8 mouse cellular contexts compared by ENCODE assay signal in genomic region chr19:4300271-4300704, GRCm38 (mm10). TPM values are rescaled to one million over a fixed set of nuclear protein-coding genes. Genes with fewer than 3 reads are reported as not detected.
DNase-seq lines count a peak whose midpoint lies in the region; ATAC-seq lines count a peak whose summit lies in the region.

No protein-coding gene starts in this region.

- peak; percentile 76 for DNase-seq in cerebellum, adult 9-11 months
- no peak for DNase-seq in cerebellum, adult 8-10 months
- peak; percentile 44 for DNase-seq in urinary bladder, postnatal 14 days (ENCODE audit: low spot score)
- DNase-seq in urinary bladder, adult 2 months (ENCODE audit: low spot score), result no peak
- peak; percentile 56 for DNase-seq in liver
- no peak for DNase-seq in ovary, postnatal 36 days (ENCODE audit: low spot score)

- ATAC-seq in monocyte, adult 5-6 weeks (replicated peaks; ENCODE audit: insufficient number of reproducible peaks, low FRiP score, low TSS enrichment, poor library complexity, severe bottlenecking), result peak; percentile 72
- no peak for ATAC-seq in erythroid progenitor cell, adult 5-6 weeks (replicated peaks; ENCODE audit: low FRiP score, poor library complexity, severe bottlenecking)

RNA-seq across cellular contexts. Expression of gene Grk2, which starts 5.7 kb away (rescaled TPM):
- polyA plus RNA-seq in urinary bladder, adult 2 months (2012; rRNA removed), result 69.4 and 74.6 TPM in 2 replicates
- total RNA-seq in monocyte, adult 5-6 weeks (2017), result 270 to 475 TPM (median 366 TPM) in 3 replicates
- total RNA-seq in erythroid progenitor cell, adult 5-6 weeks (2015; ENCODE audit: low replicate concordance), result 71.3 and 72.8 TPM in 2 replicates
- 40.5 and 47.1 TPM in 2 replicates for total RNA-seq in erythroid progenitor cell, adult 5-6 weeks (2017; ENCODE audit: low replicate concordance)

RNA-seq across cellular contexts. Expression of gene Ankrd13d, which starts 17.4 kb away (rescaled TPM):
- polyA plus RNA-seq in urinary bladder, adult 2 months (2012; rRNA removed), result 13.6 and 18.6 TPM in 2 replicates
- total RNA-seq in monocyte, adult 5-6 weeks (2017), result 2.4 to 21.5 TPM (median 12.0 TPM) in 3 replicates
- 0.72 and 1.3 TPM in 2 replicates for total RNA-seq in erythroid progenitor cell, adult 5-6 weeks (2015; ENCODE audit: low replicate concordance)
- 0.39 TPM in 1 of 2 replicates, not detected in the other for total RNA-seq in erythroid progenitor cell, adult 5-6 weeks (2017; ENCODE audit: low replicate concordance)

RNA-seq across cellular contexts. Expression of gene Ssh3, which starts 31.3 kb away (rescaled TPM):
- 83.3 and 90.8 TPM in 2 replicates for polyA plus RNA-seq in urinary bladder, adult 2 months (2012; rRNA removed)
- 23.7 to 30.6 TPM (median 27.0 TPM) in 3 replicates for total RNA-seq in monocyte, adult 5-6 weeks (2017)
- 2.2 and 16.8 TPM in 2 replicates for total RNA-seq in erythroid progenitor cell, adult 5-6 weeks (2015; ENCODE audit: low replicate concordance)
- 0.90 and 5.2 TPM in 2 replicates for total RNA-seq in erythroid progenitor cell, adult 5-6 weeks (2017; ENCODE audit: low replicate concordance)

Comparison
In these comparisons a context has a peak if more than half of its experiments do, and no peak if none do; other contexts are left out.
1. DNase-seq: peak in cerebellum, adult 9-11 months (single experiment), urinary bladder, postnatal 14 days (single experiment) and liver (single experiment); none in cerebellum, adult 8-10 months (single experiment), urinary bladder, adult 2 months (single experiment) and ovary, postnatal 36 days (single experiment).